Mouse (Mus musculus) E14TG2a.4 (cell line): Measurements from ENCODE around the gene E130114P18Rik.

Experiments used
- H3K27me3 ChIP-seq: 2 replicates; pipeline ENCODE4 v1.6.1; 2014; ENCODE audit warnings: low read length, control low read depth; ENCODE audit not compliant: insufficient read depth
- H3K36me3 ChIP-seq: 2 replicates; pipeline ENCODE4 v1.6.1; 2014; ENCODE audit warnings: low read length, control low read depth; ENCODE audit not compliant: insufficient read depth
- H3K4me1 ChIP-seq: replicated peaks from 2 replicates; pipeline ENCODE4 v1.6.1; 2014; ENCODE audit warnings: low read depth, low read length, control low read depth
- H3K4me3 ChIP-seq: replicated peaks from 2 replicates; pipeline ENCODE4 v1.5.1; 2014; ENCODE audit warnings: mild to moderate bottlenecking, low read length
- H3K9me3 ChIP-seq: 2 replicates; pipeline ENCODE4 v1.6.1; 2014; ENCODE audit warnings: low read length, control low read depth
- CTCF ChIP-seq: conservative IDR thresholded peaks from 2 replicates; pipeline ENCODE4 v1.5.1; 2014; ENCODE audit warnings: low read length
- NANOG ChIP-seq: IDR thresholded peaks from 2 replicates; pipeline ENCODE4 v1.6.1; 2014; ENCODE audit warnings: borderline replicate concordance, low read length, mixed read lengths
- POU5F1 ChIP-seq: IDR thresholded peaks from 2 replicates; pipeline ENCODE4 v1.6.1; 2014; ENCODE audit warnings: low read length, borderline replicate concordance

Gene E130114P18Rik

DNA sequence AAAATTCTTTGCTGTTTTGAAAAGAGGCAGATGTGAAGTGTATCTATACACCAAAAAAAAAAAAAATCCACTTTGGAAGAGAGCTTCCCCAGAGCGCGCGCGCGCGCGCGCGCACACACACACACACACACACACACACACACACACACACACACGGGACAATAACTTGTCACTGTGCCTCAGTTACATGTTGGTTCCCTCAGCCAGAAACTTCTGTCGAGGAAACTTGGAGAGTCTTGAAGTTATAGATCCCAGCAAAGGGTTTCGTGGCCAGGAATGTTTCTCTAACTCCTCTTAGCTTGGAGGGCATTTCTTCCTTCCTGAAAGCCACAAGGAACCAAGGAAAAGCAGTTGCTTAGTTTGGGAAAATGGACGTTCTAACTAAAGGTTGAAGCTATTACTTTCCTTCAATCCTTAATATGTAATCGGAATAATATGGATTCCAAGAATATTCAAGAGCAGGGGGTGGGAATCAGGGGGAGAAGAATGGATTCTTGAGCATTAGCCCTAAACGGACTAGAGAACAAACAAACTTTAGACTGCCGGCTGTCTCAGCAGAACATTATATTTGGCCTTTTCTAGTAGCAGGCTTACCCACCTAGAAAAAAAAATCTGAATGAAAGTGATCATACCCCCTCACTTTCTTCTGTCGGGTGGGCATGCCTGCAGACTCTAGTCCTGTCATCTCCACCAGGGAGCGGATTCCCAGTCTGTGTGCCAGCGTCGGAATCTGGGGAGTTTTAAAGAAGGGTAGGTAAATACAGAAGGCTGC, 2.2 kb downstream of the E130114P18Rik start:
- H3K27me3 ChIP-seq: peaks cover 62% of the 10 kb centered on the region
- no peak for TF ChIP-seq CTCF
- TF ChIP-seq POU5F1: no peak
- TF ChIP-seq NANOG: no peak
- no peak overlapping the region for H3K4me3 ChIP-seq
- no peaks in the 10 kb centered on the region for H3K36me3 ChIP-seq
- no peaks in the 10 kb centered on the region for H3K9me3 ChIP-seq
- peaks cover 21% of the 10 kb centered on the region for H3K4me1 ChIP-seq

DNA sequence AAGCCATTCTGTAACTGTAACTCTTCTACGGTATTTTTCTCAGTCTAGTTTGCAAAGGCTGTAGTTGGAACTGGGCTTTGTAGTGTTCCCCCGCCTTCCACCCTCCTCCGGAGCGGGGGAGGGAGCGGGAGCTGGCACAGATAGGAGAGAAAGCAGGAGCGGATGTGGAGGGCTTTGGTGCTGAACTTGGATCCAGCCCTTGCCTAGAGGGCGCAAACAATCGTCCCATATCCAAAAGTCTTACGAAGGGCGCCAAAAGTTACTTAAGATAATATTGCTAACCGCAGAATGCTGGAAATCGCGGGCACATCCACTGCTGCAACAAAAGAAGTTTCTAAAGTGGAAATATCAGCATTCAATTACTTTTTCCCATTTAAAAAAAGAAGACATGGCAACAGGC, 2.8 kb downstream of the E130114P18Rik start:
- no peak for TF ChIP-seq POU5F1
- TF ChIP-seq NANOG: no peak
- no peak for TF ChIP-seq CTCF
- peaks cover 58% of the 10 kb centered on the region for H3K27me3 ChIP-seq
- H3K36me3 ChIP-seq: no peaks in the 10 kb centered on the region
- no peak overlapping the region for H3K4me3 ChIP-seq
- peaks cover 21% of the 10 kb centered on the region for H3K4me1 ChIP-seq
- no peaks in the 10 kb centered on the region for H3K9me3 ChIP-seq

GRCm38 (mm10) chr4:97774446-97774950, 3.4 kb downstream of the E130114P18Rik start:
- Histone ChIP-seq H3K27me3 (peaks cover 53% of the 10 kb centered on the region), H3K4me1 (peaks cover 21% of the 10 kb centered on the region), H3K4me3 (no peak overlapping the region), H3K36me3 (no peaks in the 10 kb centered on the region), H3K9me3 (no peaks in the 10 kb centered on the region)
- no peak for TF ChIP-seq CTCF

GRCm38 (mm10) chr4:97773791-97774190, 4.1 kb downstream of the E130114P18Rik start:
- H3K9me3 ChIP-seq: no peaks in the 10 kb centered on the region
- peaks cover 46% of the 10 kb centered on the region for H3K27me3 ChIP-seq
- H3K36me3 ChIP-seq: no peaks in the 10 kb centered on the region
- TF ChIP-seq POU5F1 (no peak), NANOG (no peak), CTCF (no peak)
- peaks cover 21% of the 10 kb centered on the region for H3K4me1 ChIP-seq
- H3K4me3 ChIP-seq: no peak overlapping the region

DNA sequence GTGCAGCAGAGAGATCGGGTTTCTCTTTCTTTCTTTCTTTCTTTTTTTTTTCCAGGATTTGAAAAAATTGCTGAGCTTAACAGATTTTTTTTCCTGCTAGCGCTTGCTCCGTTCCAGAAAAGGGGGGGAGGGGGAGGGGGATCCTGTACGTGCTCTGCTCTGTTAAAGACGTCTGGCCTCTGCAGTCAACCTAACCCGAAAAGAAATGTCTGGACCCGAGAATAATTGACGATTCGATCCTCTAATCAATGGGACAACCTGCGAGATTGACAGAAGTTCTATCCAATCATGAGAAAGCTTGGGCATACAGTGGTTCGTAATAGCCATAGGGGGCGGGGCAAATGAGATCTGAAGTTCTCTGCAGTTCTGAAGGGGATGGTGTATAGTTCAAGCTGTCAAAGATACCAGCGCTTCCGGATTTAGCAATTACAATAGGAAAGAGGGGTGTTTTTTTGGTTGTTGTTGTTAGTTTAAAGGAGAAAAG, 4.7 kb downstream of the E130114P18Rik start:
- H3K27me3 ChIP-seq: peaks cover 40% of the 10 kb centered on the region
- peaks cover 21% of the 10 kb centered on the region for H3K4me1 ChIP-seq
- no peak for TF ChIP-seq CTCF
- no peak for TF ChIP-seq NANOG
- TF ChIP-seq POU5F1: no peak
- H3K9me3 ChIP-seq: no peaks in the 10 kb centered on the region
- no peaks in the 10 kb centered on the region for H3K36me3 ChIP-seq
- peak overlapping the region; percentile 74 for H3K4me3 ChIP-seq

- H3K36me3 ChIP-seq: no peaks in the 10 kb centered on the region
- H3K9me3 ChIP-seq: no peaks in the 10 kb centered on the region
- H3K4me1 ChIP-seq: peaks cover 21% of the 10 kb centered on the region
- no peak for TF ChIP-seq POU5F1
- TF ChIP-seq CTCF: no peak
- TF ChIP-seq NANOG: no peak
- peaks cover 35% of the 10 kb centered on the region for H3K27me3 ChIP-seq
- H3K4me3 ChIP-seq: peak within 1 kb of the TSS; percentile 74
These were observed 5.2 kb downstream of the E130114P18Rik start, which contains the start of gene Nfia for GRCm38 (mm10) chr4:97772641-97773040. Gene Nfia, plus strand, starts transcription at chr4:97772734.

GRCm38 (mm10) chr4:97772084-97772484, 5.8 kb downstream of the E130114P18Rik start:
- no peak; the same call in 1 of the 2 replicates for TF ChIP-seq POU5F1
- no peak for TF ChIP-seq NANOG
- TF ChIP-seq CTCF: no peak

DNA sequence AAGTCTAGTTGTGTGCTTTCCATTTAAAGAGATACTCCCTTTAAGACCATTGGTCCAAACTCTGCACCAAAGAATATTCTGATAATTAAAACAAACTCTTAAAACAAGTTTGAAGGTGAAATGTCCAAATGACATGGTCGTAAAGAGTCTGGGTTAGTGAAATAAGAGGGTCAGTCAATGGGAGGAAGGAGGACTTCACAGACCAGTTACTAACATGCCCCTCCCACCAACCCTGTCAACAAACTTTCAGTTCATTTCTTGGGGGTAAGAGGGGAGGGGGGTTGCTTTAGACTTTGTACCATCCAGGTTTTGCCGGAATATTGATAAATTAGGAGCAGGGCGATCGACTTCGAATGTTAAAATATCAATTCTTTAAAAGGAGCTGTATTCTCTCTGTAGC, 6.5 kb downstream of the E130114P18Rik start:
- peaks cover 28% of the 10 kb centered on the region for H3K27me3 ChIP-seq
- no peaks in the 10 kb centered on the region for H3K9me3 ChIP-seq
- H3K36me3 ChIP-seq: no peaks in the 10 kb centered on the region
- H3K4me3 ChIP-seq: peak overlapping the region; percentile 74
- H3K4me1 ChIP-seq: peaks cover 15% of the 10 kb centered on the region
- TF ChIP-seq POU5F1: no peak
- TF ChIP-seq NANOG: no peak
- no peak for TF ChIP-seq CTCF

More at GRCm38 (mm10) chr4:97772084-97772484, 5.8 kb downstream of the E130114P18Rik start:
- Histone ChIP-seq H3K4me3 (peak overlapping the region; percentile 74), H3K36me3 (no peaks in the 10 kb centered on the region), H3K9me3 (no peaks in the 10 kb centered on the region), H3K27me3 (peaks cover 35% of the 10 kb centered on the region), H3K4me1 (peaks cover 21% of the 10 kb centered on the region)
